Mouse (Mus musculus) CH12.LX (cell line): ENCODE measurements at regions not wholly inside any gene's neighbourhood (a gene's known extent, or its start where the extent isn't known, plus 50 kb on each side); places are given as distances from the start of the nearest gene placed in this dataset.

Experiments
- CTCF ChIP-seq, 2 experiments: IDR thresholded peaks in 1 of 2; conservative IDR thresholded peaks in 1 of 2; 2 replicates each; pipeline ENCODE4 v1.5.1; 2011 to 2012; ENCODE audit warnings: low read depth in 2 of 2, low read length in 2 of 2, improper control_type of control experiment in 1 of 2, inconsistent platforms in 1 of 2, mild to moderate bottlenecking in 1 of 2, moderate library complexity in 1 of 2
- EP300 ChIP-seq: IDR thresholded peaks from 2 replicates; pipeline ENCODE4 v1.6.1; 2011; ENCODE audit warnings: low read length, improper control_type of control experiment
- ETS1 ChIP-seq: conservative IDR thresholded peaks from 2 replicates; pipeline ENCODE4 v1.6.1; 2012; ENCODE audit warnings: low read depth, mild to moderate bottlenecking, inconsistent platforms, low read length, improper control_type of control experiment, moderate library complexity
- MAX ChIP-seq: IDR thresholded peaks from 2 replicates; pipeline ENCODE4 v1.6.1; 2011; ENCODE audit warnings: low read length, improper control_type of control experiment
- POLR2A ChIP-seq: IDR thresholded peaks from 2 replicates; pipeline ENCODE4 v1.6.1; 2011; ENCODE audit warnings: low read depth, mild to moderate bottlenecking, improper control_type of control experiment, low read length
- TCF12 ChIP-seq: IDR thresholded peaks from 2 replicates; pipeline ENCODE4 v1.6.1; 2014; ENCODE audit warnings: low read depth, mild to moderate bottlenecking, inconsistent platforms, low read length, improper control_type of control experiment
- UBTF ChIP-seq: IDR thresholded peaks from 2 replicates; pipeline ENCODE4 v1.6.1; 2012; ENCODE audit warnings: low read depth, mild to moderate bottlenecking, inconsistent platforms, low read length, improper control_type of control experiment, moderate library complexity
- USF1 ChIP-seq: IDR thresholded peaks from 2 replicates; pipeline ENCODE4 v1.6.1; 2014; ENCODE audit warnings: low read depth, mild to moderate bottlenecking, inconsistent platforms, low read length, improper control_type of control experiment
- USF2 ChIP-seq: conservative IDR thresholded peaks from 2 replicates; pipeline ENCODE4 v1.6.1; 2011; ENCODE audit warnings: low read depth, low read length, improper control_type of control experiment
- ZMIZ1 ChIP-seq: IDR thresholded peaks from 2 replicates; pipeline ENCODE4 v1.6.1; 2012; ENCODE audit warnings: low read depth, mild to moderate bottlenecking, inconsistent platforms, low read length, improper control_type of control experiment

DNA sequence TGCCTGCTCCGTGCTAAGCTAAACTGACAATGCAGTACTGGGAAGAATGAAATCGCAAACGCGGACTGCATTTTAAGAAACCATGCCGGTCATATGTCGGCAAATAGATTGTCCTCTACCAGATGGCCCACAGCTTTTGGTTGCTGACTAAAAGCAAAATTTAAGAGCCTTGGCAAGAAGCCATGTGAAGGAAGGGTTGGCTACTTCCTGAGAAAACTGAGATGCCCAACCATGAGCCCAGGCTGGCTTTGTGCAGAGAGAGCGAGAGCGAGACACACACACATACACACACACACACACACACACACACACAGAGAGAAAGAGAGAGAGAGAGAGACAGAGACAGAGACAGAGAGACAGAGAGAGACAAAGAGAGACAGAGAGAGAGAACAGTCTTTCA, 111.1 kb upstream of the Gdf10 start:
- no peak for TF ChIP-seq USF1
- no peak for TF ChIP-seq POLR2A
- TF ChIP-seq USF2 = no peak
- no peak for TF ChIP-seq ETS1
- no peak for TF ChIP-seq ZMIZ1
- TF ChIP-seq UBTF = no peak
- TF ChIP-seq CTCF (conservative IDR thresholded peaks at IDR 0.05 in 1 of 2, IDR thresholded peaks at IDR 0.05 in 1 of 2; ENCODE audit: low read depth in 2 of 2, low read length in 2 of 2) = no peak
- no peak for TF ChIP-seq EP300
- TF ChIP-seq MAX = no peak
- TF ChIP-seq TCF12 = no peak
